Comparison of ENCODE assay signal across 7 mouse cellular contexts in genomic region chr6:39319061-39319761, GRCm38 (mm10). TPM values are rescaled to one million over a fixed set of nuclear protein-coding genes. Genes with fewer than 3 reads are reported as not detected.
DNase-seq lines count a peak whose midpoint lies in the region; ATAC-seq lines count a peak whose summit lies in the region.

No protein-coding gene starts in this region.

- peak overlapping the region; percentile 29; the same call in 1 of the 2 replicates for H3K27ac ChIP-seq in forebrain, embryonic 14.5 days (ENCODE audit: low read depth, low read length)
- peak overlapping the region; percentile 70 to 92 for H3K27ac ChIP-seq in heart, embryonic 14.5 days (replicated peaks in 1 of 2; ENCODE audit: control insufficient read depth in 1 of 2, insufficient read depth in 1 of 2, low read depth in 2 of 2, low read length in 2 of 2)

- ATAC-seq in forebrain, embryonic 14.5 days: peak; percentile 83
- peak; percentile 72; the same call in 1 of the 2 replicates for ATAC-seq in heart, embryonic 14.5 days (ENCODE audit: insufficient number of reproducible peaks, insufficient read depth, low FRiP score, low read depth)
- peak; percentile 61 for ATAC-seq in megakaryocyte progenitor cell, adult 5-6 weeks (replicated peaks; ENCODE audit: poor library complexity)

- H3K4me1 ChIP-seq in forebrain, embryonic 14.5 days (ENCODE audit: control insufficient read depth, insufficient read depth, low read length): peaks cover 3% of the 10 kb centered on the region; the same call in 1 of the 2 replicates
- H3K4me1 ChIP-seq in heart, embryonic 14.5 days (ENCODE audit: control insufficient read depth in 2 of 2, insufficient read depth in 2 of 2, low read length in 2 of 2): peaks cover 14 to 24% of the 10 kb centered on the region in 2 experiments

- peak; percentile 75 for DNase-seq in MN1 (ENCODE audit: low spot score)
- DNase-seq in adrenal gland, adult 18-20 months (ENCODE audit: low spot score in 2 of 2): peak; percentile 37 to 60
- DNase-seq in forebrain, embryonic 14.5 days (ENCODE audit: low spot score): peak; percentile 79
- DNase-seq in layer of hippocampus, postnatal 14 days (ENCODE audit: low spot score in 2 of 2): peak; percentile 48 to 66
- peak; percentile 64 for DNase-seq in urinary bladder, postnatal 14 days (ENCODE audit: low spot score)

- no peaks in the 10 kb centered on the region for H3K27me3 ChIP-seq in forebrain, embryonic 14.5 days (replicated peaks; ENCODE audit: control insufficient read depth, insufficient read depth, low read length)
- H3K27me3 ChIP-seq in heart, embryonic 14.5 days (ENCODE audit: control insufficient read depth, insufficient read depth, low read length): no peaks in the 10 kb centered on the region

- 43% methylated on average over 18 of the region's 19 CpGs for WGBS in forebrain, embryonic 14.5 days
- WGBS in heart, embryonic 14.5 days: 30% methylated on average over 15 of the region's 19 CpGs

- no peak overlapping the region for H3K4me2 ChIP-seq in forebrain, embryonic 14.5 days (ENCODE audit: low read length)
- peak overlapping the region; percentile 48 for H3K4me2 ChIP-seq in heart, embryonic 14.5 days (ENCODE audit: low read length)

- H3K9me3 ChIP-seq in forebrain, embryonic 14.5 days (replicated peaks; ENCODE audit: control insufficient read depth, low read length): no peaks in the 10 kb centered on the region
- H3K9me3 ChIP-seq in heart, embryonic 14.5 days (ENCODE audit: control insufficient read depth, low read length): no peaks in the 10 kb centered on the region

- no peak overlapping the region; the same call in 1 of the 2 replicates for H3K9ac ChIP-seq in forebrain, embryonic 14.5 days (ENCODE audit: low read length)
- H3K9ac ChIP-seq in heart, embryonic 14.5 days (ENCODE audit: low read length): peak overlapping the region; percentile 27; the same call in 1 of the 2 replicates

- H3K36me3 ChIP-seq in forebrain, embryonic 14.5 days (ENCODE audit: control insufficient read depth, insufficient read depth, low read length): no peaks in the 10 kb centered on the region
- H3K36me3 ChIP-seq in heart, embryonic 14.5 days (ENCODE audit: control insufficient read depth, insufficient read depth, low read length): no peaks in the 10 kb centered on the region

- H3K4me3 ChIP-seq in forebrain, embryonic 14.5 days (ENCODE audit: low read depth, low read length): no peak overlapping the region
- no peak overlapping the region for H3K4me3 ChIP-seq in heart, embryonic 14.5 days (ENCODE audit: control insufficient read depth in 1 of 2, insufficient read depth in 1 of 2, low read depth in 1 of 2, low read length in 2 of 2)

RNA-seq across cellular contexts. Expression of gene Slc37a3, which starts 58.3 kb away (rescaled TPM):
- total RNA-seq in adrenal gland, adult 18-20 months (2021): 10 to 100 TPM; 33.1 to 35.8 TPM
- polyA plus RNA-seq in forebrain, embryonic 14.5 days (2014; fragmentation: Nextera tagmentation; extraction: Ambion mirVana): 60.0 and 60.2 TPM in 2 replicates
- 35.9 and 39.9 TPM in 2 replicates for polyA plus RNA-seq in heart, embryonic 14.5 days (2014; fragmentation: Nextera tagmentation; extraction: Ambion mirVana)
- total RNA-seq in layer of hippocampus, postnatal 14 days (2021): 10 to 100 TPM; 85.7 to 87.6 TPM
- total RNA-seq in megakaryocyte progenitor cell, adult 5-6 weeks (2015): 0.59 and 0.73 TPM in 2 replicates
- 1.7 and 3.4 TPM in 2 replicates for total RNA-seq in megakaryocyte progenitor cell, adult 5-6 weeks (2017)

Comparison
In these comparisons a context has a peak if more than half of its experiments do, and no peak if none do; other contexts are left out.
1. RNA of gene Slc37a3, which starts 58.3 kb away (total RNA-seq): 85.7 to 87.6 TPM in layer of hippocampus, postnatal 14 days and 33.1 to 35.8 TPM in adrenal gland, adult 18-20 months; 0.59 to 3.4 TPM in megakaryocyte progenitor cell, adult 5-6 weeks; every median in the first group is over 4 times any median in the second.
2. Peak in every context shown above with its lines, with median percentiles within 50 percentile points of each other: DNase-seq and ATAC-seq.